Mouse (Mus musculus) gastrocnemius, postnatal 10 days (tissue): ENCODE data around the gene Rtp1. TPM values are rescaled to one million over a fixed set of nuclear protein-coding genes. Genes with fewer than 3 reads are reported as not detected.
A peak's percentile ranks its signal among the peaks of the same experiment; 100 is the strongest.

Source experiments
- DNase-seq: peaks from one replicate; pipeline ENCODE4 v3.0.0; 2021; ENCODE audit warnings: mixed read lengths
- long read RNA-seq, 2 experiments: library from polyadenylated mRNA; stranded (forward); transcript quantifications; one replicate each; pipeline ENCODE4 v2.0.0; 2021
- total RNA-seq, 2 experiments: library from RNA; stranded (reverse); gene quantifications; 2 replicates each; pipeline ENCODE4 v1.2.3; 2021

Rtp1 gene
- total RNA-seq, result not detected
- long read RNA-seq, experiment 1, result 0 reads
- long read RNA-seq, experiment 2, result 0 reads

DNA sequence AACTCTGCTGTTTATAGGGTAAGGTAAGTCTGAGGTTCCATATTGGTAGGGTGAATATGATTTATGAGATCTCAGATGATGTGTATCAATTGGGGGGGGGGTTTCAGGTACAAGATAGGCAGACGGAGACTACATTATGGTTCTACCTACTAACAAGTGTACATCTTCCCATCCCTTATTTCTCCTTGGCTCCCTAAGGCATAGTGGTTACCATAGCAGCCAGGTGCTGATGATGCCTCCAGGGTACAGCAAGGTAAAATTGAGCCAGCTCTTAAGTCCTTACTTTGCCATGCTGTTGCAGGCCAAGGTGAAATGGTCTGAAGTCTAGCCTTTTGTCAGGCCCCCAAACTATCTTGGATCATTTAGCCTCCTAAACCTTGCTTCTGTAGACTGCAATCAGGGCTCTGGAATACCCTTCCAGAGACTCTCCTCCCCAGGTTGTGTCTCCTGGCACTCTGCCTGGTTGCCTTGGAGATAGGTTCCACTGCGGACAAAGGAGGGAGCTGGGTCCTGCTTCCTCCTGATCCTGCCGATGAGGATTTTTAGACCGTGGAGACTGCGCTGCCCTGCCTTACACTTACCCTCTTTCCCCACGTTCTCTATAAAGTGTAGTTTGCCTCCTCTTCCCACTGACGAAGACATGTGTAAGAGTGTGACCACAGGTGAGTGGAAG lies at the start of gene Rtp1:
Rtp1 (plus strand) TSS at position 487 of the 673 bp plus-strand sequence.
- DNase-seq, result peak; percentile 8

GRCm38 (mm10) chr16:23379536-23380230 lies 49.2 kb upstream of the Rtp1 start:
- DNase-seq, result no peak

DNA sequence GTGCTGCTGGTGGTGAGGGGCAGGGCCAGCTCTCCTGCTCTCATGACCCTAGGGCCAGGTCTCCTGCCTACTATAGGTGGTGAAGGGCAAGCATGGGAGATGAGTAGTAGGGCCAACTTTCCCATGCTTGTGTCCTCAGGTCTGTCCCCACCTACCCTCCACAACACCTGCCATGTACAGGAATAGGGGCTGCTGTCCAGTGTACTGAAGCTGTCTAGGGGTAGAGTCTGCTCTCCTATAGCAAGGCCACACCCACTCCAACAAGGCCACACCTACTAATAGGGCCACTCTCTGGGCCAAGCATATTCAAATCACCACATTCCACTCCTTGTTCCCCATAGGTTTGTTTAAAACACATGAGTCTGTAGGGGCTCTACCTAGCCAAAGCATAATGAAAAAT lies 44.6 kb upstream of the Rtp1 start:
- DNase-seq, result no peak

DNA sequence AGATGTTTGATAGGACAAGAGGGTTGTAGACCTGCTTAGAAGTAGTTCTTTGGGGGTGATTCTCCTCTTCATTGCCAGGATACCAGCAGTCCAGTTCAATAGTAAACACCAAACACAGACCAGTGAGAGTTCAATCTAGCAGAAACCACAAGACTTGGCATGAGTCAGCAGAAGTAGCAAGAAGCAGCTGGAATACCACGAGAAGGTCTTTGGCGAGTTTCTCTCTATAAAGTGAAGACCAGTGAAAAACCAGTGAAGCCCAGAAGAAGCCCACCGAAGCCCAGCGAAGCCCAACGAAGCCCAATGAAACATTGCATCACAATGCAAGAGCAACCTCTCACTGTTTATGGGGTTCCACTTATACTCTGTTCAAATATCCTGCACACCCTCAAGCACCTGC lies 31.0 kb upstream of the Rtp1 start:
- DNase-seq, result no peak

GRCm38 (mm10) chr16:23401463-23401862 lies 27.5 kb upstream of the Rtp1 start:
- DNase-seq, result no peak

DNA sequence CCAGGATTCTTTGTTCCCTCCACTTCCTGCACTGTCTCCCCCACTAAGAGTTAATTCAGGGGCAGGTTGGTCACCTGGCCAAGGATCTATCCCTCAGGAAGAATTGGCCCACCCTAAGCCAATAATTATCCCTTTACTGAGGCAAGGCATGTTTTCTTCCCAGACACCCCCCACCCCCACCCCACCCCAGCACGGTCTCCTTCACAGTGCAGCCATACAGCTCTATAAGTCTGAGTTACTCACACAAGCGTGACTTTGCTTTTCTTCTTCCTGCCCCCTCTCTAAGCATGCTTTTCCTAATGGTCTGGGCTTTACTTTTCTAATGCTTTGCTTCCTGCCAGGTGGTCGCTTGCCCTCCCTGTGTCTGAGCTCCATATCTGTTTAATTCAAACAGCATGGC lies 27.0 kb upstream of the Rtp1 start:
- no peak for DNase-seq

GRCm38 (mm10) chr16:23403008-23403755 lies 25.8 kb upstream of the Rtp1 start:
- DNase-seq, result peak; percentile 85

- DNase-seq, result no peak
Measured at GRCm38 (mm10) chr16:23412930-23413329, 16.0 kb upstream of the Rtp1 start.

DNA sequence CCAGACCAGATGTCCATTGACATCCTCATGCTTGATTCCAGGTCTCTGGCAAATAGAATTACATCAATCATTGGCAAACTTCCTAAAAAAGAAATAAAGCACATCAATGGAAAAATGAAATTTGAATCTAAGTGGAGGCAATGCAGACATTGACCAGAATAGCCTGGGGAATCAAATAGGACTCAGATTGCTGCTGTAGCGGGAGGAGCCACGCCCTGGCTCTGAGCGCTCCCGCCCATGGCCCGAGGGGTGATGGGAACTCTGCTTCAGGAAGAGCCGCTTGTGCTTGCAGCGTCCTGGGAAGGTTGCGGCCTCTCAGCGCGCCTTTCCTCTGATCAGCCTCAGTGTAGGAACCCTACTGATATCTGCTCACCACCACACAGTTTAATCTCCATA lies 12.7 kb upstream of the Rtp1 start:
- DNase-seq, result peak; percentile 51

DNA sequence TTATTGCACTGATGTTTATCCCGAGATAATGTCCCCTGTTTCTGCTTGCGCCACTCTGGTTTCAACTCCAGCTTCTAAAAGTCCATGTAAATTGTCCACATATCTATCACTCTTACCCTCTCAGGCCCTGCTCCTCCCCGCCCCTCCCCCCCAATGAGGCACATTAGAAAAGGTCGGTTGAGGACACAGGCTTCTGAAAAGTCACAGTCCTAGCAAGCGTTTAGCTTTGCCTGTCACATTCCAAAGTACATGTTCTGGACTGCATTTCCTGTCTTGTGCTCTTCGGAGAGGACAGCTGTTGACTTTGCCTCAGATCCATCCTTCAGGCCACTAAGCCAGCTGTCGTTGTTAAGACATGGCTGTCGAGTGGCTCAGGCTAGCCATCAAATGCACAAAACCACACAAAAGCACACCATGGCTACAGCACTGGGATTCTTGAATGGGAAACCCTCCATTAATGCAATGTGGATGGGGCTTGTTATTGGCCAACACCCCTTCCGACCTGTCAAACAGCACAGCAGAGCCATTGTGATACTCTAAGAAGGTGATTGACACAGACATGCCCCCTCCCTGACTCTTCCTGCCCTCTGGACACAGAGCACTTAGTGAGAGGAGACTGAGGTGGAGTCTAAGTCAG lies 12.2 kb upstream of the Rtp1 start:
- no peak for DNase-seq

DNA sequence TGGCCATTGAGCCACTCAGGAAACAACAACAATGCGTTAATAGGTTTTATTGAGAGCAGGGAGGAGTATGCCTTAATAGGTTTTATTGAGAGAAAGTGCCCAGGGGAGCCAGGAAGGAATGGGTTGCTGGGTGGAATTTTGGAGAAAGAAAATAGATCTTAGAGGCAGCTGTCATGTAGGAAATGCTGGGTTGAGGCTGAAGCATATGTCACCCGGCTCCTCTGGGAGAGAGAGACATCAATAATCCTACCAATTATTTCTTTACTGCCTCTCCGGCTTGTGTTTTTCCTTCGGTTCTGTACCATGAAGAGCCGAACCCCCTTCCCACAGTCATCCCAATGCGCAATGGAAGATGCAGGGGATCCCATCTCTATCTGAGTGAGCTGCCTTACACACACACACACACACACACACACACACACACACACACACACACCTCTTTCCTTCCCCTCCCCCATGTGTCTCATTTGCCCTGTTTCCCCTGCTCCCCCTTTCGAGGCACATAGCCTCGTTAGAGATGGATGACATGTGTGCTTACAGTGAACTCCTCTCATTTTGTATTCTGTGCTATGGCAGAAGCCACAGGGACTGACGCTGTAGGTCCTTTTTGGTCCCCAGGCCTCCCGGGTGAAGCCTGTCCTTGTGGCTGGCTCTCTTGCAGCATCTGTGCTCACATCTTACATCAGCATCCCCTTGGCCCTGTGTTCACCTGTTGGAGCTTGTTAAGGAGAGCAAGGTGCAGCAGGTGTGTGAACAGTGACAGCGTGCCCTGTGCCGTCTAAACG lies 11.3 kb upstream of the Rtp1 start:
- DNase-seq, result no peak

DNA sequence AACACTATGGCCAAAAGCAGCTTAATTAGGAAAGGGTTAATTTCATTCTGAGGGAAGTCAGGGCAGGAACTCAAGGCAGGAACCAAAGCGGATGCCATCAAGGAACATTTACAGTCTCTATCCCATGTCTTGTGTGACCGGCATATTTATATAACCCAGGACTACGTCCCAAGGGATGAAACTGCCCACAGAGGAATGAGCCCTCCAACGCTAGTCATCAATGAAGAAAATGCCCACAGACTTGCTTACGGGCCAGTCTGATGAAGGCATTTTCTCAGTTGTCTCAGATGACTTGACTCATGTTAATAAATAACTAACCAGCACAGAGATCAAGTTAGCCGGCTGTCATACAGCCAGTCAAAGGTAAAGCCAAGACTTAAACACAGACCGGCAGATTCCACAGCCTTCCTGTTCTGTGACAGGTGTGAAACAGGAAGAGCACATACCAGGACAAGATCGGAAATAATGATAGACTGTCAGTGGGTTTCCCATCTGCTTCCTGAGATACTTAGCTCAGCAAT lies 9.3 kb upstream of the Rtp1 start:
- no peak for DNase-seq

GRCm38 (mm10) chr16:23423825-23424224 lies 5.1 kb upstream of the Rtp1 start:
- DNase-seq, result no peak

- DNase-seq, result no peak
Measured at GRCm38 (mm10) chr16:23427701-23428100, 1.2 kb upstream of the Rtp1 start.

GRCm38 (mm10) chr16:23429991-23430390 lies 1.1 kb downstream of the Rtp1 start:
- DNase-seq, result no peak

DNA sequence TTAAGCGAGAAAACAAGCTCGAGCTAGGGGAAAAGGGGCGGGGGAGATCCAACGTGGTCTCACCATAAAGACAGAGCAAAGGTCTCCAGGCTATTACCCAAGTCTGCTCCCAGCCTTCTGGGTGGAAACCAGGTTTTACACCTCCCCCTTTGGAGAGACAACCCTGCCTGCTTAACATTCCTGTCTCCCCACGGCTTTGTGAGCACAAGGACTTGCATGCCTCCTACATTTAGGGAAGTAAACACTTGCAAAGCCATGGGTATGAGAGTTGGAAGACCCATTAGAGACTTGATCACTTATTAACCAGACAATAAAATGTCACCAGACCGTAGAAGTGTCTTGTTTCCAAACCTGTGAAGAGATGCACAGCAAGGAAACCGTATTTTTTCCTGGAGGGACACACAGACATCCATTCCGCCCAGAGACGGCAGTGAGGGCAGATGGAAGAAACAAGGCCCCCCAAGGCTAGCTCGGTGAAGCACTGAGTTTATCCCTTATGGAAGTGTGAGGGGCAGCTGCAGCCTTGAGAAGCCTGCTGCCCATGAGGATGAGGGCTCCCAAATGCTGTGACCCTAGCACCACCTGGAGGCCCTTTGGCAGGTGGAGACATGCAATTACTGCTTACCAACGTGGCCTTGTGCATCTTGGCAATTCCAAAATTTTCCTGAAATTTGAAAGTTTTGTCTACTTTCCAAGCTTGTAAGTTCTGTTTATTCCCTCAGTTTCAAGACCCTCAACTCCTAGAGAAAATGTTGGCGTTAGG lies 8.7 kb downstream of the Rtp1 start:
- no peak for DNase-seq

DNA sequence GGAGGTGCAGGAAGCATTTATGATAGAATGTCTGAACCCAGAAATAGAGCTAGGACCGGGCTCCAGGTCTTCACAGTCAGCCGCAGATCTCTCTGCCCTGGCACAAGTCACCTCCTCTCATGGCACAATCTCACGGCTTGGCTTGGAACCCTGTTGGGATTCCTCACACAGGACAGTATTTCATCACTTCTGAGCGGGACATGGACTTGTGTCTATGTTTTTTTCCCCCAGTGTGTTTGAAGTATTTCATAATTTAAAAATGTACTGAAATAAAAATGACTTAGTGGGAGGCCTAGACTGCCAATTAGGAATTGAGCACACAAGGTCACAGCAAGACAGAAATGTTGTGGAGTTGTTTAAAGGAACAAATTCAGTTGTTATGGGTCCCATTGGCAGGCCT lies 15.3 kb downstream of the Rtp1 start:
- no peak for DNase-seq

DNA sequence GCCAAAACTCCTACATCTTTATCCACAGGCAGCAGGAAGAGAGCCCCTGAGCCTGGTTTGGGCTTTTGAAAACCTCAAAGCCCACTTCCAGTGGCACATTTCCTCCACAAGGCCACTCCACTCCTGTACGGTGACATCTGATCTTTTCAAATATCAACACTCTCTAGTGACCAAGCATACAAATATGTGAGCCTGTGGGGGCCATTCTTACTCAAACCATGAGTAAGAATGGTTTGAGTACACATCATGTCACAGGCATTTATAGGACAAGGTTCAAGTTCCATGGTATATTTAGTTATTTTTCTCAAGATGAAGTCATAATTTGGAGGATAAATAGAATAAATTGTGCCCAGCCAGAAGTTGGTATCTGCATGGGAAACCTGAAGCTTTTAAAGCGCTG lies 21.0 kb downstream of the Rtp1 start:
- DNase-seq, result no peak

GRCm38 (mm10) chr16:23450816-23451215 lies 21.9 kb downstream of the Rtp1 start:
- no peak for DNase-seq

GRCm38 (mm10) chr16:23452476-23452875 lies 23.5 kb downstream of the Rtp1 start:
- peak; percentile 42 for DNase-seq

DNA sequence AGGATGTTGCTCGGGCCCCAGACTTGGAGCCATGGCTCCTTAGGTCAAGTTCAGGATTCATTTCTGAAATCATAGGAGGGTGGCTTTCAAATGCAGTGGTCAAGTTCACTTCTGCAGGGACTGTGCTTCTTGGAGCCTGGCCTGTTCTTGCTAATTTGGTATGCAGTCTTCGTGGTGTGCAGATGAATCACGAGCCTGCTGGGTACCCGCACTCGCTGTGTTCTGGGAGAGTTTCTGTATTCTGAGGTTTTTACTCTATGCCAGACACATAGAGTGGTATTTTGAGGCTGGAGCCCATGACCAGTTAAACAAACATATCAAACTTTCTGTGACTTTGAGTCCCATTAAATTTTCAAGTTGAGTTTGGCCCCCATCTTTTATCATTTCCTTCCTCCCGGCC lies 25.4 kb downstream of the Rtp1 start:
- DNase-seq, result no peak
